Mouse (Mus musculus): ENCODE data around the gene Otogl. TPM values are rescaled to one million over a fixed set of nuclear protein-coding genes. Genes with fewer than 3 reads are reported as not detected.

The Otogl gene
- total RNA-seq, 2 experiments from 2014 or later = 0.05 TPM

GRCm38 (mm10) chr10:107906453-107906852 is 5.5 kb downstream of the Otogl start:
- no peak for DNase-seq

DNA sequence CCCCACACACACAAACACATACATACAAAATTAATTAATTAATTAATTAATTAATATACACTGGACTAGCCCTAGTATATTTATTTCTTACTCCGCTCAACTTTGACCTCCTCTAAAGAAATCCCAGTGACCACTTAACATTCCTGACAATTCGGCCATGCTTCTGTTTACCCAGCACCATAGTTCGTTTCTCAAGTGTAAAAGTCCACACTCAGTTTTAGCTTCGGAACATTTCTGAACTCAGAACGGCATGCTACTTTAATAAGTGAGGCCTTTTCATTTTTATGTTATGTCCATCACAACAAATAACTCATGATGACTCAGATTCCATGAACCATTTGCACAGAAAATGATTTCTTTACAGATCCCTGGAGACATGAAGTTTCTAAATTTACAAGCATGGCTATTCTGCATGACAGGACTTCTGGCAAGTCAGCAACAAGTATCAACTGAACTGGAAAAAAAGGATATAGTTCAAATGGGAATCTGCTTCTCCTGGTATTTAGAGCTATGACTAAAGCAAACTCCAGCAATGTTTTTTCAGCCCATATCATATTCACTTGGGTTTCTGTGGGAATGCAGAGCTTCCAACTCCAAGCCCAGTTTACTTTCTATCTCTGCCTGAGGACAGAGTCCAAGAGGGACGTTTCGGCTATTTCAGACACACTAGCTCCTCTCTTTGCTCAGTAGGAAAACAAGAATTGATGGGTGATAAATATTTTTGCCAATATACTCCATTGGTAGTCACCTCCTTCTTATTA is 6.5 kb downstream of the Otogl start:
- peak in 1 of 2 experiments; percentile 45 for DNase-seq

- DNase-seq = no peak
These were observed 10.0 kb downstream of the Otogl start for GRCm38 (mm10) chr10:107901958-107902357.

- no peak for DNase-seq
These were observed 10.6 kb downstream of the Otogl start for GRCm38 (mm10) chr10:107901204-107901879.

GRCm38 (mm10) chr10:107899946-107900345 is 12.0 kb downstream of the Otogl start:
- DNase-seq = no peak

DNA sequence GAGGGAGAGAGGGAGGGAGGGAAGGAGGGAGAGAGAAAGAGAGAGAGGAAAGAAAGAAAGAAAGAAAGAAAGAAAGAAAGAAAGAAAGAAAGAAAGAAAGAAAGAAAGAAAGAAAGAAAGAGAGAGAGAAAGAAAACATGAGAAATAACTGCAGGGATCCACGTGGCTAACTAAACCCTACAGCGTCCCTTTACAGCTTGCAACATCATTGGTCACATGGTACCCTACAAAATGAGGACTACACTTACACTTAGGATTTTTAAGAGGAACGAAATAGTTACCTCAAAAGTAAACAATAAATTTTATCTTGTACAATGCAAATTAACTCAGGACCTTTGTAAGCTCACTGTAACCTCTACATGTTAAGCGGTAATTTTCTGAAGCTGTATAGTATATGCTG is 15.8 kb downstream of the Otogl start:
- DNase-seq = no peak

DNA sequence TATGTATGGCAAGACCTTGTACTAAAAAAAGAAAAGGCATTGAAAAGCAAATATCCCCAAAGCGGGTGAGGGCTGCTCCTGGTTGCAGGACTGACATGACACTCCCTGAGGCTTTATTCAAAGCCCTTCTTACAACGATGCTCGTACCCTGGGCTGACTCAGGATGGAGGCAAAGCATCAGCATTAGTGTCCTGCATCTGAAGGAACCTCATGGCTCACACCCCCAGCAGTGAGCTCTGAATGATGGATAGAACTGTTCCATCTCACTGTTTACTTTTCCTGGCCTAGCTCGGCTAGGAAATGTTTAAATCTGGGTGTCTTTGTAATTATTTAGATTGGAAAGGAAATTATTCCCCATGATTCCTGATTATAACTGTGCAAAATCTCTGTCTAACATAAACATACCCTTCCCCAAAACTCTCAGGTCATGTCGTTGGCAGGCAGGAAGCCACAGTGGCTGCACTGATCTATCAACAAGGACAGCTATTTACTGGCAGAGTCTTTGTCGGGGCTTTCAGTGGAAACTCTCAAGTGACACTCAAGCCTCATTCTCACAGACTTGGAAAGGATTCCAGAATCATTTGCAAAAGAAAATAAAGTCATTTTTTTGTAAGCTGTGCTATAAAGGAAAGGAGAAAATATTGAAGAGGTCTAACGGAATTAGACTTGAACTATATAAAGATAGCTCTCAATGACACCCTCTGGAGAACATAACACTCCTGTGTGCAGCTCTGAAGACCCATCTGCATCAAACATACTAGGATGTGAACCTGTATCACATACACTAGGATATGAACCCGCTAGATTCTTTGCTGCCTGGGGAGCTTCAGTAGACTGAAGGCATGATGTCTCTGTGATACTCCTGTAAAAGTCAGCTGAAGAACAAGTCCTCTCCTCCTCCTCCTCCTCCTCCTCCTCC is 17.0 kb downstream of the Otogl start:
- DNase-seq = no peak

GRCm38 (mm10) chr10:107890400-107890799 is 21.5 kb downstream of the Otogl start:
- no peak for DNase-seq

DNA sequence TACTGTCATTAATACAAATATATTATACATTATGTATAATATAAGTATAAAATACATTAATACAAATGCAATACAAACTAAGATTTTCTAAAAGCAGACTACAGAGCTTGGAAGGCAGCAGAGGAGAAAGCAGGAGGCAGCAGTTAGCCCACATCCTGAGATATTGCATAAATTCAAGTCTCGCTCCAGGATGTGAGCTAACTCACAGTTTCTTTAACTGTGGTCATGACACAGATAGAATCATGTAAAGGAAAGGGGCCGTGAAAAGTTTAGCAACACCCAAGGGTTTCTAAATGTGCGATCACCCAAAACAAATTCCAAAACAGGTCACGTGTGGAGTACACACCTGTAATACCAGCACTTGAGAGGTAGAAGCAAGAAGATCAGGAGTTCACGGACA is 39.4 kb downstream of the Otogl start:
- DNase-seq = no peak

DNA sequence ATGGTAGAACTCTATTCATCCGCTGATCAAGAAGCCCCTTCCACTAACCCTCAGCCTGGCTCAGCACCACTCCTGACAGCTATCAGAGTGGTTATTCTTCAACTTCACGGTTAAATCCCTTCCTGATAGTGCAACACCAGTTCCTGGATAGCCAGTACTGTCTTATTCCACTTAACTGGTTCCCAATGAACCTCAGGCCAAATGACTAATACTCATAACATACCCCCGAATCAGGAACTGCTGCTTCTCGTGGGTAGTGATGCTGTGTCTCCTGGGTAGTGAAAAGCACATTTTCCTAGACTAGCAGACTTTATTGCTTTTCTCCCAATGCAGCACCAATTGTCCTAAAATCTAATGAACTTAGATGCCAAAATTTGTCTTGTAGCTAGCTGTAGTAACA is 39.8 kb downstream of the Otogl start:
- DNase-seq = no peak

- no peak for DNase-seq
These were observed 41.4 kb downstream of the Otogl start for GRCm38 (mm10) chr10:107870540-107870939.

DNA sequence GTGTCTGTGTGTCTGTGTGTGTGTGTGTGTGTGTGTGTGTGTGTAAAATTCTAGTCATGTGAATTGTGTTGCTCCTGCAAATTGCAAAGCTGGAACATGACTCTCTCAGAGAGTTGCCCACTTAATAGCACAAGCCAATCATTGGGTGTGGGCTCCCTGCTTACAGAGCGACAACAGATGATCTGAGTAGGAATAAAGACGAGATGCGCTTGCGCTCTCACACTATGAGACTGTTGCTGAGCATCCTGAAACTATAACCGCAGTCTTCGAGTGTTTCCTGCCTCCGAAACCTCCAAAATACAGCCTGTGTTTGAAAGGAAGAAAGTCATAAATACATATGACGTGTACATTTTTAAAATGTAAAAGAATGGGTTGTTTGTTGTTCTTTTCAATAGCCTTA is 43.0 kb downstream of the Otogl start:
- DNase-seq = no peak

- no peak for DNase-seq
These were observed 44.5 kb downstream of the Otogl start for GRCm38 (mm10) chr10:107867414-107867813.

GRCm38 (mm10) chr10:107860235-107860917 is 51.6 kb downstream of the Otogl start:
- peak; percentile 39 to 42 for DNase-seq

- DNase-seq = no peak
These were observed 52.7 kb downstream of the Otogl start for GRCm38 (mm10) chr10:107859220-107859619.

GRCm38 (mm10) chr10:107858684-107859083 is 53.2 kb downstream of the Otogl start:
- peak; percentile 14 to 60 for DNase-seq

- DNase-seq = no peak
These were observed 67.0 kb downstream of the Otogl start for GRCm38 (mm10) chr10:107844906-107845305.

DNA sequence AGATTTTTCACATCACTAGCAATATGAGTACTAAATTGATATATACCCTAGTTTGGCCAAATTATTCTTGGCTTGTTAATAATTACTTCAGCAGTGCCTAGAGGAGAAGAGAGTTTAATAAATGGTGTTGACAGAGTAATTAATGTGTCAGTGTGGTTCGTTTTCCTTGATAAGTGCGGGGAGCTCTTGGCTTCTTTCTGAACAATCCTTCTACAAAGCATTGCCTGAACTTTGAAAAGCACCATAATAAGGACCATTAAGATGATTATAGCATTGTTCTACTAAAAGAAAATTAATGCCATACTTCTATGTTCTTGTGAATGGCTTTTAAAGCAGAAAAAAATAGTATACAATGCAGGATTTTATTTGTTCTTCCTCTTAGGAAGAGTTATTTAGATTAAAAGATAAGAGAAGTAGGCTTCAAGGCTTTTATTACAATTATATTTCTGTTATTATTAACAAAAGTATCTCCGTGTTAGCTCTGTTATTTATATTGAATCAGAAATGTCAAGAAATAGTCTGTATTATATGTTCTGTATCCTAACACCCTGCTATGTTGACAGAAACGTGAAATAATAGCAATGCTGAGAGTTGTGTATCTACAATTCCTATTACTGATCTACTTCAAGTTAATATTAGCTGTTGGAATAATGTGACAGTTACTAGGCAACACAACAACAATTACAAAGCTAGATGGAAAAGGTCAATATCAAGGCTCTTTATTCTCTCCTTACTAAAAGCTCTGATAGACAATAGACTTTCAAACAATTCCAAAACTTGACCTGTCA is 77.3 kb downstream of the Otogl start:
- peak in 1 of 2 experiments; percentile 9 for DNase-seq

DNA sequence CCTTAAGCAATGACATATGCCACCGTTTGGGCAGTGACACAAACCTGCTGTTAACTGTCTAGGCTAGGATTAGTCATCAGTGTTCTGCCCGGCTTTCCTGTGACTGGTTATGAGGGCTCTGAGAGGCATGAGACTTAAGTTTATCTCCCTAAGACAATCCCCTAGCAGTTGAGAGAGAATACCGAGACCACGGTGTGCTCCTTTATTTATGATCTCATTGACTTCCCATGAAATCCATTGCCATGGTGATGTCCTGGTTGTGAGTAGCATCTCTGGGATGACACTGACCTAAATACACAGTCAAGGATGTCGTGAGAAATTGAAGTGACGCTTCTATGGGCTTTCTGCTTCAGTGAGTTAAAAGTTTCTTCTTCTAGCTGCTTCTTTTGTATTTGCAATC is 82.8 kb downstream of the Otogl start:
- DNase-seq = no peak

DNA sequence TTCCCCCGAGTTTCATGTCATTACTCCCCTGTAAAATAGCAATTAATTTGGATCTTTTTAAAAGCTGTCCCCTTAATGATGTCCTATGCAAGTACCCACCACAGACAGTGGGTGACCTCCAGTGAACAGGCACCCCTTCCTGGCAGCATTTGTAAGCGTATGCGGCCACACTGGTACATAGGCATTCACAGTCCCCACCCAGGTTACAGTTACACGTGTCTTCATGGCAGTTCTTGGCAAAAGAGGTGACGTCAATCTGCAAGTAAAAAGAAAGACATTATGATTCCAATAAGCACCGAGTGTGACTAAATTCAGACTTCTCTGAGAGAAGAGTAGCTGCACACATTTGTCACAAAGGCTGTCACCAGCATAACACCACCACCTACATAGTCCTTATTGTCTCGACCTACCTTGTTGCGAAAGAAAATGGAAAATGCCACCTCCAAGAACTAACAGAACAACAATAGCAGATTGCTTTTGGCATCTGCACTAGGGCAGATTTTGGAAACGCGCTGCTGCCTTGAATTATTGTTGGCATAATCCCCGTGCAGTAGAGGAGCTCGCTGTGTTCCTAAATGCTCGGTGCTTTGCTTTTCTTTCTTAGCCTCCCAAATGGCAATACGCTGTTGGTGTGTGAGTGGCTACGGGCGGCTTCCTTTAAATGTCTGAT is 98.0 kb downstream of the Otogl start:
- DNase-seq = no peak
